Mouse (Mus musculus) heart, embryonic 11.5 days (tissue): ENCODE data around the gene Veph1. TPM values are rescaled to one million over a fixed set of nuclear protein-coding genes. Genes with fewer than 3 reads are reported as not detected.

ENCODE experiments used
- ATAC-seq: fragments of 200-750 bp; cut with Nextera tagmentation; replicated peaks from 2 replicates; pipeline ENCODE4 v1.8.0; 2017; ENCODE audit warnings: moderate library complexity; ENCODE audit not compliant: insufficient number of reproducible peaks, low FRiP score, low TSS enrichment
- H3K27ac ChIP-seq: fragments of 300-500 bp; sonication (generic); 2 replicates; pipeline ENCODE4 v1.5.1; 2014; ENCODE audit warnings: mild to moderate bottlenecking, low read depth, low read length
- H3K27me3 ChIP-seq: fragments of 300-500 bp; sonication (generic); 2 replicates; pipeline ENCODE4 v1.6.1; 2014; ENCODE audit warnings: mild to moderate bottlenecking, low read length, mixed read lengths; ENCODE audit not compliant: control insufficient read depth, insufficient read depth
- H3K36me3 ChIP-seq: fragments of 300-500 bp; sonication (generic); 2 replicates; pipeline ENCODE4 v1.6.1; 2014; ENCODE audit warnings: mild to moderate bottlenecking, low read length, moderate library complexity, mixed read lengths; ENCODE audit not compliant: control insufficient read depth, insufficient read depth
- H3K4me1 ChIP-seq: fragments of 300-500 bp; sonication (generic); 2 replicates; pipeline ENCODE4 v1.6.1; 2014; ENCODE audit warnings: low read length; ENCODE audit not compliant: control insufficient read depth, insufficient read depth
- H3K4me2 ChIP-seq: fragments of 300-500 bp; sonication (generic); 2 replicates; pipeline ENCODE4 v1.6.1; 2014; ENCODE audit warnings: mild to moderate bottlenecking, moderate library complexity
- H3K4me3 ChIP-seq: fragments of 300-500 bp; sonication (generic); 2 replicates; pipeline ENCODE4 v1.5.1; 2014; ENCODE audit warnings: low read depth, low read length
- H3K9ac ChIP-seq: fragments of 300-500 bp; sonication (generic); 2 replicates; pipeline ENCODE4 v1.6.1; 2014; ENCODE audit warnings: mild to moderate bottlenecking, low read depth, low read length, moderate library complexity
- H3K9me3 ChIP-seq: fragments of 300-500 bp; sonication (generic); replicated peaks from 2 replicates; pipeline ENCODE4 v1.6.1; 2016; ENCODE audit warnings: low read length; ENCODE audit not compliant: control insufficient read depth
- WGBS: fragments of 180-500 bp; shearing (Covaris S2); extraction: QIAGEN DNeasy Blood & Tissue Kit; methylation state at CpG from one replicate; pipeline ENCODE4 v1.1.7; 2014; ENCODE audit not compliant: insufficient replicate concordance; 5-methylcytosine and 5-hydroxymethylcytosine counted together
- polyA plus RNA-seq: library from polyadenylated mRNA; unstranded; fragments of >200 nt; fragmentation: Nextera tagmentation; extraction: Ambion mirVana; gene quantifications from 2 replicates; pipeline ENCODE4 v1.2.1, GENCODE M21; 2014

Veph1 gene
- polyA plus RNA-seq, 1 experiment from 2014 or later, result 0.83 TPM

DNA sequence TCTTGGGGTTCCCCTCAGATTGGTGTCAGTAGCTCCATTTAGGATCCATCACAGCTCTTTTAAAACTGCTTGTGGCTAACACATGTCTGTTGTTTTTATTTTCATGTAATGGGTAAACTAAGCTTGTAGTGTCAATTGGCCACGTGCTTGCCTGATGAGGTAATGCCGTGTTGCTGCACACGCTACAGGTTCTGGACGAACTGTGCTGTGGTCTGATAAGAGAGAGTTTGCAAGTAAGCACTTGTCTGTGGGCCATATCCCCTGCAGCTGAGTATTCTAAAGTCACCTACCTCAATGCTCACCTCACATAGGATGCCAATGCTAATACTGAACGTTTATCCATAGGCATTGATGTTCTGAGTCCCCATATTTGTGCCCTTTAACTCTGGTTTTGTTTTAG lies 131.6 kb downstream of the Veph1 start:
- Histone ChIP-seq H3K9me3 (no peaks in the 10 kb centered on the region), H3K36me3 (no peaks in the 10 kb centered on the region), H3K27ac (no peak overlapping the region), H3K9ac (no peak overlapping the region), H3K27me3 (no peaks in the 10 kb centered on the region), H3K4me3 (no peak overlapping the region), H3K4me1 (no peaks in the 10 kb centered on the region), H3K4me2 (no peak overlapping the region)
- ATAC-seq, result no peak
- WGBS, result 72% methylated on average over 5 of the region's 5 CpGs

DNA sequence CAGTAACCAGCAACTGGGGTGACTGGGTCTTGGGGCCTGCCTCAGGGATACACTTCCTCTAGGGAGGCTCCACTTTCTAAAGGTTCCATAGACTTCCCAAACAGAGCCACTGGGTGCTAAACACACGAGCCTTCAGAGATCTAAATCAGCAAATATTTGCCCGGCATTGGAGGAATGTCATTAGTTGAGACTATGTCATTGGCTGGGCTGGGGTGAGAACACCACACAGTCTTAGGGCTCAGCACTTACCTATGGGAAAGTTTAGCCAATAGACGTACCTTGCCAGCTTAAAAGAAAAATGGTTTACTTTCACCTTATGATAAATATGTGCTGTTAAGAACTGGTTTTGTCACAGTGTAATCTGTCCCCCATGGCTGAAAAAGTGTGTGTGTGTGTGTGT lies 132.1 kb downstream of the Veph1 start:
- no peak overlapping the region for H3K27ac ChIP-seq
- H3K4me3 ChIP-seq, result no peak overlapping the region
- 59% methylated on average over 3 of the region's 3 CpGs for WGBS
- H3K9ac ChIP-seq, result no peak overlapping the region
- no peaks in the 10 kb centered on the region for H3K36me3 ChIP-seq
- no peak for ATAC-seq
- H3K4me1 ChIP-seq, result no peaks in the 10 kb centered on the region
- no peaks in the 10 kb centered on the region for H3K9me3 ChIP-seq
- H3K4me2 ChIP-seq, result no peak overlapping the region
- no peaks in the 10 kb centered on the region for H3K27me3 ChIP-seq

DNA sequence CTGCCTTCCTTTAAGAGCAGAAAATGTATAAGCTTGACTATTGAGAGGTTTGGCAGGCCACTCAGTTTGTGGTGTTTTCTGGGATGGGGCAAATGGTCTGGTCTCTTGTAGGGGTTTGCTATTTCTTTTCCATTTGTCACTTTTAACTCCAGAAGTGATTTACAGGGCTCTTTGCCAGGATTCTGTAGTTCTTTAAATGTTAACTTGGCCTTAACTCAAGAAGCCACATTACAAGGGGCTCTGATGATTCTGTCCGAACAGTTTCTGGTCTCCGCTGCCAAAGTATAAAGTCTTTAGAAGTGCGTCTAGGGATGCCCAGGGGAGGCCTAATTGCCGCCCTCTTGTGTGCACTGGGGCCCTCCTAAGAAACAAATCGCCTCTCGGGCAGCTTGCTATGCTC lies 134.0 kb downstream of the Veph1 start:
- H3K27me3 ChIP-seq, result no peaks in the 10 kb centered on the region
- ATAC-seq, result no peak
- H3K27ac ChIP-seq, result no peak overlapping the region
- no peak overlapping the region for H3K4me3 ChIP-seq
- H3K9me3 ChIP-seq, result no peaks in the 10 kb centered on the region
- H3K36me3 ChIP-seq, result no peaks in the 10 kb centered on the region
- WGBS, result 77% methylated on average over 6 of the region's 6 CpGs
- H3K4me1 ChIP-seq, result no peaks in the 10 kb centered on the region
- H3K4me2 ChIP-seq, result no peak overlapping the region
- no peak overlapping the region for H3K9ac ChIP-seq

DNA sequence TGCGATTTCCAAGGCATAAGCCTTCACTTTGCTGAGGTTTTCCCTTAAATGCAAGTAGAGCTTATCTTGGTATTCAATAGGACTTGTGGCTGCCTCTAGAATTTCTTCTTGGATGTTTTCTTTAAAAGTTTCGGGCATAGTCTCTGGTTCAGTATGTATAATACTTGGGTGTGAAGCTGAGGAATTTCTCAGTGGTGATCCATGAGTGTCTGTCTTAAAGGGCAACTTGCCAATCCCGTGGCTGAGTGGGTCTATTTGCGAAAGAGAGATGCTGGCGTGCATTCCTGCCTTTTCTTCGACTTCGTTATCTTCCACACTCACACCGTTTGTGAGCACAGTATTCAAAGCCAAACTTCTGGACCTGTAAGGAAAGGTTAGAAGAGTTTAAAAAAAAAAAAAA lies 138.7 kb downstream of the Veph1 start:
- Histone ChIP-seq H3K9ac (no peak overlapping the region), H3K27me3 (no peaks in the 10 kb centered on the region), H3K4me3 (no peak overlapping the region), H3K36me3 (no peaks in the 10 kb centered on the region), H3K4me2 (no peak overlapping the region), H3K27ac (no peak overlapping the region), H3K9me3 (no peaks in the 10 kb centered on the region), H3K4me1 (no peaks in the 10 kb centered on the region)
- WGBS, result 69% methylated on average over 8 of the region's 8 CpGs
- ATAC-seq, result no peak

GRCm38 (mm10) chr3:66137601-66138000 lies 159.0 kb downstream of the Veph1 start:
- Histone ChIP-seq H3K4me3 (no peak overlapping the region), H3K4me1 (no peaks in the 10 kb centered on the region), H3K9me3 (no peaks in the 10 kb centered on the region), H3K27me3 (no peaks in the 10 kb centered on the region), H3K9ac (no peak overlapping the region), H3K27ac (no peak overlapping the region), H3K36me3 (no peaks in the 10 kb centered on the region), H3K4me2 (no peak overlapping the region)
- ATAC-seq, result no peak
- WGBS, result 74% methylated on average over 7 of the region's 7 CpGs

GRCm38 (mm10) chr3:66131264-66131950 lies 165.2 kb downstream of the Veph1 start:
- Histone ChIP-seq H3K27ac (no peak overlapping the region), H3K27me3 (no peaks in the 10 kb centered on the region), H3K36me3 (no peaks in the 10 kb centered on the region), H3K9me3 (no peaks in the 10 kb centered on the region), H3K4me2 (no peak overlapping the region), H3K9ac (no peak overlapping the region), H3K4me1 (no peaks in the 10 kb centered on the region), H3K4me3 (no peak overlapping the region)
- 63% methylated on average over 4 of the region's 4 CpGs for WGBS
- no peak for ATAC-seq

DNA sequence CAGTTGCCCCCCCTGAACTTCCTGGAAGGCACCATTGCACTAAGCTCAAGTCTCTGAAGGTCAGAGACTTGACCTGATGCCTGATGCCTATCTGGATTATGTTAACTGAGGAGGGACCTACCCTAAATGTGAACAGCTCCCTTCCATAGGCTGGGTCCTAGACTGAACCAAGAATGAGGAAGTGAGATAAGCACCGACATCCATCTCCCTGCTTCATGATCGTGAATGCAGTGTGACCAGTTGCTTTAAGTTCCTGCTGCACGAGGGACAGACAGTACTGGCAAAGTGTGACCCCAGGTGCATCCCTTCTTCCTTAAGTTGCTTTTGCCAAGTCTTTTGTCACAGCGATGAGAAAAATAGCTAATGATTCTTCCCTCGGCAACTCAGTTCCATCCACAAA lies 166.9 kb downstream of the Veph1 start:
- H3K4me2 ChIP-seq, result no peak overlapping the region
- no peaks in the 10 kb centered on the region for H3K36me3 ChIP-seq
- no peaks in the 10 kb centered on the region for H3K9me3 ChIP-seq
- H3K27ac ChIP-seq, result no peak overlapping the region
- no peak overlapping the region for H3K9ac ChIP-seq
- ATAC-seq, result no peak
- WGBS, result 44% methylated on average over 5 of the region's 5 CpGs
- no peaks in the 10 kb centered on the region for H3K4me1 ChIP-seq
- no peaks in the 10 kb centered on the region for H3K27me3 ChIP-seq
- no peak overlapping the region for H3K4me3 ChIP-seq

GRCm38 (mm10) chr3:66105493-66105892 lies 191.1 kb downstream of the Veph1 start:
- Histone ChIP-seq H3K27me3 (no peaks in the 10 kb centered on the region), H3K27ac (no peak overlapping the region), H3K9ac (no peak overlapping the region), H3K4me1 (no peaks in the 10 kb centered on the region), H3K36me3 (no peaks in the 10 kb centered on the region), H3K9me3 (no peaks in the 10 kb centered on the region), H3K4me2 (no peak overlapping the region), H3K4me3 (no peak overlapping the region)
- WGBS, result 52% methylated on average over 5 of the region's 5 CpGs
- ATAC-seq, result no peak

- Histone ChIP-seq H3K27ac (no peak overlapping the region), H3K27me3 (no peaks in the 10 kb centered on the region; the same call in 1 of the 2 replicates), H3K36me3 (no peaks in the 10 kb centered on the region), H3K9ac (no peak overlapping the region), H3K4me1 (no peaks in the 10 kb centered on the region), H3K4me3 (no peak overlapping the region), H3K9me3 (no peaks in the 10 kb centered on the region), H3K4me2 (no peak overlapping the region)
- 76% methylated on average over 3 of the region's 3 CpGs for WGBS
- no peak for ATAC-seq
Observed at GRCm38 (mm10) chr3:66102599-66102932, 194.1 kb downstream of the Veph1 start.
